Mouse (Mus musculus) naive thymus-derived CD4-positive, alpha-beta T cell, adult 5 months (primary cell): Measurements from ENCODE around the gene Olfr196. TPM values are rescaled to one million over a fixed set of nuclear protein-coding genes. Genes with fewer than 3 reads are reported as not detected.

Source experiments
- polyA plus RNA-seq: library from polyadenylated mRNA; unstranded; fragments of 100-300 nt; shearing (Covaris generic); gene quantifications from one replicate; pipeline ENCODE4 v1.2.1, GENCODE M21; 2017

The Olfr196 gene
- 0.67 TPM for polyA plus RNA-seq

DNA sequence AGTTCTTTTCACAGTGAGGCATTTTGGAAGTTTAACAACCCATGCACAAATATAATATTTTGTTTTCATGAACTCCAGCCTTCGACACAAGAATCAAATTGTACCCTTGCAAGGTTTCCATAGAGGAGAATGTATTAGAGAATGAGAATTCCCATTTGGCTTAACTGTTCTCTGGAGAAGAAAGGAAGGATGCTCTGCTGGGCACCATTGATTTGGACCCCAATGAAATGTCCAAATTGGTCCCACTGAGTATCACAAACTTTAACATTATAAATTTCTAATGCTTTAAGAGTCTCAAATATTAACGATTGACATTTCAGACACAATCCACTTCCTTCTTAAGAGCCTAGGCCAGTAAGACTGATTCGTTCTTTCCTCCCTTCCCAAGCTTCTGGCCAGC, at the start of gene Olfr196:
Gene Olfr196, minus strand, starts transcription at position 101 of the 400 bp plus-strand sequence.

DNA sequence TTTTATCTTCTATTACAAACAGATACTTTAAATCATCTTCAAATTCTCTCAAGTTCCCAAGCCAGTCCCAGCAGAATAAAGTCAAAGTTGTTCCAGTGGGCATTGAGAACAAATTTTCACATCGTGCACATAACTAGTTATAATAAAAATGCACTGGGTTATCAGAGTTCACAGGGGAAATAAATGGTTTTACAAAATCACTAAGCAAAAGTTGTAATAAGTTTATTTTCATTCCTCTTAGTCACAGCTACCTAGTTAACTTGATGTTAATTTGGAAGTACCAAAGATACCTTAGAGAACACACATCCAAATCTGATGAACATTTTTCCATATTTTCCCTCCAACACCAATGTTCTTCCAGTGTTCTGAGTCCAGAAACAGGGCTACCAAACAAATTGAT, 49.4 kb upstream of the Olfr196 start, which contains the start of gene Olfr199:
Gene Olfr199, minus strand, starts transcription at position 101 of the 400 bp plus-strand sequence.

DNA sequence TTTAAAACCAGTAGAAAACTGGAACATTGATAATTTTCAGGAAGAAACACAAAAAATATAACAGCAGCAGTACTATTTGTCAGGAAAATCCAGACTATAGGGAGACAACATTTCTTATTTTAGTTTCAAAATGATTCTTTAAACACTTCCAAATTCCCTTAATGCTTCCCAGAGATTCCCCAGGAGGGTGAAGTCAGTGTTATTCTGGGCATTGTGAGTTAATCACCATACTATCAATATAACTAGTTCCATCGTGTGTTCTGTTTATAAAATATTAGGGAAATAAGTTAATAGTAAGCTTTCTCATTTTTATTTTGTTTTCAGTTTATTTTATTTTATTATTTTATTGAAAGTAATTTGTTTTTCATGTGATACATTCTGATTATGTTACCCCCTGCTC, 33.2 kb upstream of the Olfr196 start, which contains the start of gene Olfr198:
Gene Olfr198, minus strand, starts transcription at position 101 of the 400 bp plus-strand sequence.

DNA sequence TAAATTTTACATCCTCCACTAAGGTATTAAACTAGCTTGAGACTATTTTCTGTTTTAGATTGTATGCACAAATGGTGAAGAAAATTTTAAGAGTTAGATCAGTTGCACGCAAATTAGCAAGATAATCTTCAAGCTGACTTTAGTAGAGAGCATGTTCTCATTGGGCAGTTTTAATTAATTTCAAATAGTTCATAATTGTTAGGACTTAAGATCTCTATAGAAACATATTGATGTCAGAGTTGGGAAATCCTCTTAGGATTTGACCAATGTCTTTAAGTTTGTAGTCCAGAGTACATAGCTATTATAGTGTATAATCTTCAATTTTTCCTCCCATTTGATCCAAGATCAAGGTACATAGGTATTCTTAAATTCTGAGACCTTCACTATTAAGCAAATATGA, 23.5 kb downstream of the Olfr196 start, which contains the start of gene Olfr195:
Gene Olfr195, plus strand, starts transcription at position 301 of the 400 bp plus-strand sequence.

DNA sequence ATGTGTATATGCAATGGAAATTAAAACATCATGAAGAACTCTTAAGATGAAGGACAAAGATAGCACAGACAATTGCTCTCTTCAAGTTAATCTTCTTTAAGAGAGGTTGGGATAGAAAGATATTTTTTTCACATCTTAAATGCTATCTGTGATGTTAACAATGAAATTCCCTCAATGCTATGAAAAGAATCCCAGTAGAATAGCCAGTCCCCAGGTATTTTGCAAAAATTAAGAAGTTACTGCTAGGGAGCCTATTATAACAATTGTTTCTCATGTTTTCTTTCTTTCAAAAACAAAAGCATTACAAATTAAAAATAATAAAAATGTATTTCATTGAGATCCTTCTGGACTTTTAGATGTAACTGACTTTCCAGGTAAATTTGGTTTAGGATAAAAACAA, 49.3 kb downstream of the Olfr196 start, which contains the start of gene Olfr194:
Gene Olfr194, minus strand, starts transcription at position 101 of the 400 bp plus-strand sequence.

Other genes with a start within 250 kb of the Olfr196 start
- gene Olfr181, start 241.7 kb downstream of the Olfr196 start, polyA plus RNA-seq = not detected
- not detected for gene Olfr180, start 241.1 kb downstream of the Olfr196 start, polyA plus RNA-seq
- 0.15 TPM for gene Olfr183, start 175.1 kb downstream of the Olfr196 start, polyA plus RNA-seq
- gene Olfr186, start 140.2 kb downstream of the Olfr196 start, polyA plus RNA-seq = not detected
- gene Olfr187, start 130.7 kb downstream of the Olfr196 start, polyA plus RNA-seq = not detected
- 0.15 TPM for gene Olfr190, start 92.4 kb downstream of the Olfr196 start, polyA plus RNA-seq
- not detected for gene Olfr191, start 80.6 kb downstream of the Olfr196 start, polyA plus RNA-seq
- gene Olfr193, start 58.6 kb downstream of the Olfr196 start, polyA plus RNA-seq = not detected
- not detected for gene Olfr194, start 49.4 kb downstream of the Olfr196 start, polyA plus RNA-seq
- not detected for gene Olfr195, start 23.4 kb downstream of the Olfr196 start, polyA plus RNA-seq
- gene Olfr198, start 33.1 kb upstream of the Olfr196 start, polyA plus RNA-seq = not detected
- gene Olfr199, start 49.3 kb upstream of the Olfr196 start, polyA plus RNA-seq = not detected
- gene Olfr201, start 102.2 kb upstream of the Olfr196 start, polyA plus RNA-seq = not detected
- gene Olfr202, start 116.3 kb upstream of the Olfr196 start, polyA plus RNA-seq = not detected
- gene Olfr203, start 128.4 kb upstream of the Olfr196 start, polyA plus RNA-seq = not detected
- gene Olfr204, start 147.8 kb upstream of the Olfr196 start, polyA plus RNA-seq = not detected
- gene Olfr205, start 160.7 kb upstream of the Olfr196 start, polyA plus RNA-seq = not detected
- gene Olfr206, start 178.8 kb upstream of the Olfr196 start, polyA plus RNA-seq = not detected
- not detected for gene Olfr209, start 193.5 kb upstream of the Olfr196 start, polyA plus RNA-seq
- not detected for gene Gabrr3, start 236.9 kb upstream of the Olfr196 start, polyA plus RNA-seq